Comparison of ENCODE assay signal across 29 mouse cellular contexts in genomic region chr14:25863721-25864120, GRCm38 (mm10). TPM values are rescaled to one million over a fixed set of nuclear protein-coding genes. Genes with fewer than 3 reads are reported as not detected.
A peak's percentile ranks its signal among the peaks of the same experiment; 100 is the strongest.
DNase-seq lines count a peak whose midpoint lies in the region; TF ChIP-seq lines count a peak whose summit lies in the region.
"Had no signal": no experiment of that assay in that cellular context is flagged by ENCODE, and none has a peak within 500 bp of the region (broad histone marks: within the 10 kb centered on the region; RNA-seq: fewer than 3 reads in every experiment).

No protein-coding gene starts in this region.

- H3K4me2 ChIP-seq in myocyte (ENCODE audit: low read depth), result peak overlapping the region; percentile 4
- H3K4me2 ChIP-seq: embryonic facial prominence, embryonic 13.5 days; embryonic facial prominence, embryonic 15.5 days; forebrain, embryonic 12.5 days had no signal

- no peak for TF ChIP-seq POLR2A in ES-Bruce4 (IDR thresholded peaks at IDR 0.05; ENCODE audit: insufficient read depth, low read length)
- TF ChIP-seq POLR2A in myocyte (IDR thresholded peaks at IDR 0.05; ENCODE audit: insufficient read length, low read depth), result no peak

- H3K27ac ChIP-seq in gastrocnemius, adult 2 months, result peak overlapping the region; percentile 94
- peak overlapping the region; percentile 1; the same call in 1 of the 2 replicates for H3K27ac ChIP-seq in ES-Bruce4 (ENCODE audit: insufficient read depth, low read length)
- H3K27ac ChIP-seq: embryonic facial prominence, embryonic 13.5 days; embryonic facial prominence, embryonic 15.5 days; forebrain, embryonic 10.5 days; forebrain, embryonic 12.5 days had no signal

- TF ChIP-seq EP300 in ES-Bruce4 (IDR thresholded peaks at IDR 0.05; ENCODE audit: insufficient read depth, low read depth, low read length), result no peak

- peaks cover 4% of the 10 kb centered on the region for H3K4me1 ChIP-seq in ES-Bruce4 (ENCODE audit: control insufficient read depth, insufficient read depth, low read length)
- H3K4me1 ChIP-seq: forebrain, embryonic 12.5 days had no signal

- H3ac ChIP-seq in myocyte (ENCODE audit: control insufficient read depth, insufficient read length), result no peak overlapping the region

- DNase-seq in gastrocnemius, adult 2 months, result no peak
- DNase-seq in gastrocnemius, postnatal 10 days, result no peak
- no peak for DNase-seq in cerebellum, postnatal 25 days
- DNase-seq: adrenal gland, adult 8-10 months; adrenal gland, postnatal 14 days; adrenal gland, postnatal 36 days; B cell, adult 2 months; cerebellum, adult 11-12 months; cerebellum, adult 2 months; cerebellum, adult 9-10 months; cerebellum, postnatal 10 days; cerebellum, postnatal 36 days; embryo, embryonic 11 days had no signal

- intact Hi-C loops in gastrocnemius, adult 2 months (cut with DNase I), result no loop called here

- H3K36me3 ChIP-seq in ES-Bruce4 (ENCODE audit: control insufficient read depth, insufficient read depth, low read length, poor library complexity, severe bottlenecking), result no peaks in the 10 kb centered on the region
- no peaks in the 10 kb centered on the region for H3K36me3 ChIP-seq in myocyte (ENCODE audit: control insufficient read depth, insufficient read depth)
- H3K36me3 ChIP-seq: embryonic facial prominence, embryonic 13.5 days; embryonic facial prominence, embryonic 15.5 days; forebrain, embryonic 10.5 days; forebrain, embryonic 12.5 days; G1E had no signal

- no peaks in the 10 kb centered on the region for H3K9me3 ChIP-seq in ES-Bruce4 (replicated peaks; ENCODE audit: control insufficient read depth, insufficient read depth, low read length, poor library complexity, severe bottlenecking)
- H3K9me3 ChIP-seq: embryonic facial prominence, embryonic 13.5 days; embryonic facial prominence, embryonic 15.5 days; forebrain, embryonic 10.5 days; forebrain, embryonic 12.5 days; G1E had no signal

- H3K27me3 ChIP-seq in ES-Bruce4 (ENCODE audit: control insufficient read depth, insufficient read depth, low read length, poor library complexity, severe bottlenecking), result no peaks in the 10 kb centered on the region
- no peaks in the 10 kb centered on the region for H3K27me3 ChIP-seq in myocyte (ENCODE audit: control insufficient read depth, insufficient read depth, insufficient read length)
- H3K27me3 ChIP-seq: CH12.LX; embryonic facial prominence, embryonic 15.5 days; forebrain, embryonic 12.5 days; Patski had no signal

- TF ChIP-seq CTCF in gastrocnemius, adult 2 months (IDR thresholded peaks at IDR 0.05), result no peak
- TF ChIP-seq CTCF in ES-Bruce4 (IDR thresholded peaks at IDR 0.05; ENCODE audit: low read depth, low read length), result no peak

- peaks cover 45% of the 10 kb centered on the region for H3K79me2 ChIP-seq in myocyte (ENCODE audit: control insufficient read depth, insufficient read depth)

- no peak overlapping the region for H3K4me3 ChIP-seq in gastrocnemius, adult 2 months
- no peak overlapping the region for H3K4me3 ChIP-seq in ES-Bruce4 (ENCODE audit: low read depth, low read length)
- no peak overlapping the region for H3K4me3 ChIP-seq in myocyte
- H3K4me3 ChIP-seq: embryonic facial prominence, embryonic 13.5 days; embryonic facial prominence, embryonic 15.5 days; erythroblast, embryonic 14.5 days; forebrain, embryonic 10.5 days; forebrain, embryonic 12.5 days had no signal

- H3K9ac ChIP-seq in ES-Bruce4 (ENCODE audit: low read depth, poor library complexity, severe bottlenecking), result no peak overlapping the region
- H3K9ac ChIP-seq: embryonic facial prominence, embryonic 13.5 days; embryonic facial prominence, embryonic 15.5 days; forebrain, embryonic 12.5 days had no signal

TF ChIP-seq in myocyte, 11 proteins besides CTCF, POLR2A, EP300 and RAD21:
- TF ChIP-seq MYOD1 (IDR thresholded peaks at IDR 0.05; ENCODE audit: control insufficient read depth in 1 of 3, insufficient read length in 2 of 3, low read depth in 2 of 3) (no peak), E2F4 (IDR thresholded peaks at IDR 0.05; ENCODE audit: insufficient read depth) (no peak), TCF12 (IDR thresholded peaks at IDR 0.05; ENCODE audit: insufficient read depth, poor library complexity, severe bottlenecking) (peak; percentile 36), MYOG (IDR thresholded peaks at IDR 0.05; ENCODE audit: control insufficient read depth in 1 of 3, insufficient read depth in 1 of 3, insufficient read length in 2 of 3, low read depth in 2 of 3) (peak in 2 of 3 experiments; percentile 21 to 55)

RNA-seq across cellular contexts. Expression of gene Anxa11, which starts 21.8 kb away (rescaled TPM):
- 10 to 100 TPM; 97.4 to 99.1 TPM for total RNA-seq in gastrocnemius, adult 2 months (2021)
- 10 to 100 TPM; 95.6 to 97.7 TPM for total RNA-seq in gastrocnemius, postnatal 10 days (2021)
- polyA plus RNA-seq in ES-Bruce4 (2011; ENCODE audit: insufficient read depth, insufficient read length, low read depth, missing spikeins) (106 and 109 TPM in 2 replicates), myocyte (2012; fragmentation: generic; extraction: Trizol) (140 TPM)

RNA-seq across cellular contexts. Expression of gene Plac9a, which starts 39.2 kb away (rescaled TPM):
- total RNA-seq in gastrocnemius, adult 2 months (2021), result 1 to 10 TPM; 2.6 to 3.6 TPM
- total RNA-seq in gastrocnemius, postnatal 10 days (2021), result 1 to 10 TPM; 2.5 to 6.4 TPM
- polyA plus RNA-seq in ES-Bruce4 (2011; ENCODE audit: insufficient read depth, insufficient read length, low read depth, missing spikeins) (13.9 and 17.1 TPM in 2 replicates), myocyte (2012; fragmentation: generic; extraction: Trizol) (0.10 TPM)
- total RNA-seq: CH12.LX; common myeloid progenitor, adult 5-6 weeks; G1E had no signal
- polyA plus RNA-seq: activated CD4-positive, CD25-positive, alpha-beta regulatory T cell, adult 4 months; CD4-positive, CD25-positive, alpha-beta regulatory T cell, adult 4 months; cerebellum, adult 2 months; embryonic facial prominence, embryonic 11.5 days; embryonic facial prominence, embryonic 13.5 days; erythroblast, embryonic 14.5 days; forebrain, embryonic 10.5 days; forebrain, embryonic 12.5 days; forebrain, embryonic 14.5 days; forebrain, embryonic 16.5 days; G1E; Patski had no signal
